Mouse (Mus musculus): Measurements from ENCODE around the gene Rhd. TPM values are rescaled to one million over a fixed set of nuclear protein-coding genes. Genes with fewer than 3 reads are reported as not detected.
"Not testable (repeated sequence)": the region's sequence is repeated elsewhere in the genome, so short reads cannot be mapped to it uniquely, and the experiment has no call there.

Gene Rhd
- 5.4 and 8.9 TPM in 2 replicates for polyA plus RNA-seq (2015; fragmentation: Nextera tagmentation; extraction: Ambion mirVana)

GRCm38 (mm10) chr4:134863937-134864729 lies at the start of gene Rhd:
Gene Rhd, plus strand, starts transcription at chr4:134864536.
- Histone ChIP-seq H3K4me1 (replicated peaks) (peaks cover 6% of the 10 kb centered on the region), H3K4me3 (no peak within 1 kb of the TSS), H3K36me3 (no peaks in the 10 kb centered on the region), H3K9ac (no peak within 1 kb of the TSS), H3K4me2 (no peak within 1 kb of the TSS), H3K27ac (no peak within 1 kb of the TSS), H3K9me3 (replicated peaks) (no peaks in the 10 kb centered on the region), H3K27me3 (peaks cover 10% of the 10 kb centered on the region)
- 41% methylated on average over 14 of the region's 14 CpGs for WGBS
- ATAC-seq (replicated peaks; ENCODE audit: insufficient number of reproducible peaks, insufficient read depth, low FRiP score, low read depth) = 0 out of 2 replicates have a peak, but pooled peaks have one; percentile 22

GRCm38 (mm10) chr4:134817706-134818105 lies 46.6 kb upstream of the Rhd start:
- no peaks in the 10 kb centered on the region for H3K36me3 ChIP-seq
- H3K4me1 ChIP-seq (replicated peaks) = peaks cover 17% of the 10 kb centered on the region
- WGBS = 77% methylated on average over 4 of the region's 4 CpGs
- H3K4me2 ChIP-seq = no peak overlapping the region
- H3K27me3 ChIP-seq = no peaks in the 10 kb centered on the region
- H3K9ac ChIP-seq = no peak overlapping the region
- H3K27ac ChIP-seq = no peak overlapping the region
- H3K9me3 ChIP-seq (replicated peaks) = no peaks in the 10 kb centered on the region
- ATAC-seq (replicated peaks; ENCODE audit: insufficient number of reproducible peaks, insufficient read depth, low FRiP score, low read depth) = no peak
- H3K4me3 ChIP-seq = no peak overlapping the region

GRCm38 (mm10) chr4:134821061-134821460 lies 43.3 kb upstream of the Rhd start:
- peaks cover 6% of the 10 kb centered on the region for H3K36me3 ChIP-seq
- no peak overlapping the region for H3K9ac ChIP-seq
- H3K27ac ChIP-seq = no peak overlapping the region
- no peaks in the 10 kb centered on the region for H3K27me3 ChIP-seq
- ATAC-seq (replicated peaks; ENCODE audit: insufficient number of reproducible peaks, insufficient read depth, low FRiP score, low read depth) = no peak
- peaks cover 6% of the 10 kb centered on the region for H3K4me1 ChIP-seq (replicated peaks)
- no peak overlapping the region for H3K4me2 ChIP-seq
- no peak overlapping the region for H3K4me3 ChIP-seq
- H3K9me3 ChIP-seq (replicated peaks) = no peaks in the 10 kb centered on the region
- 61% methylated on average over 1 of the region's 1 CpGs for WGBS

GRCm38 (mm10) chr4:134823560-134823959 lies 40.8 kb upstream of the Rhd start:
- Histone ChIP-seq H3K9me3 (replicated peaks) (no peaks in the 10 kb centered on the region), H3K4me1 (replicated peaks) (peaks cover 6% of the 10 kb centered on the region), H3K36me3 (peaks cover 23% of the 10 kb centered on the region), H3K9ac (no peak overlapping the region), H3K27me3 (no peaks in the 10 kb centered on the region), H3K4me3 (no peak overlapping the region), H3K27ac (no peak overlapping the region), H3K4me2 (no peak overlapping the region)
- ATAC-seq (replicated peaks; ENCODE audit: insufficient number of reproducible peaks, insufficient read depth, low FRiP score, low read depth) = no peak
- 73% methylated on average over 2 of the region's 2 CpGs for WGBS

GRCm38 (mm10) chr4:134825864-134826263 lies 38.5 kb upstream of the Rhd start:
- not testable (repeated sequence) for H3K4me1 ChIP-seq (replicated peaks); H3K9me3 ChIP-seq (replicated peaks); ATAC-seq (replicated peaks; ENCODE audit: insufficient number of reproducible peaks, insufficient read depth, low FRiP score, low read depth); H3K27me3 ChIP-seq; H3K27ac ChIP-seq; H3K4me3 ChIP-seq; H3K4me2 ChIP-seq; H3K9ac ChIP-seq
- WGBS = 95% methylated on average over 11 of the region's 11 CpGs
- H3K36me3 ChIP-seq = peaks cover 33% of the 10 kb centered on the region

GRCm38 (mm10) chr4:134826348-134826747 lies 38.0 kb upstream of the Rhd start:
- H3K9ac ChIP-seq = no peak overlapping the region
- H3K4me1 ChIP-seq (replicated peaks) = peaks cover 5% of the 10 kb centered on the region
- no peak overlapping the region for H3K4me3 ChIP-seq
- H3K27ac ChIP-seq = no peak overlapping the region
- no peak for ATAC-seq (replicated peaks; ENCODE audit: insufficient number of reproducible peaks, insufficient read depth, low FRiP score, low read depth)
- no peaks in the 10 kb centered on the region for H3K9me3 ChIP-seq (replicated peaks)
- H3K36me3 ChIP-seq = peaks cover 38% of the 10 kb centered on the region
- H3K4me2 ChIP-seq = no peak overlapping the region
- H3K27me3 ChIP-seq = no peaks in the 10 kb centered on the region

- ATAC-seq (replicated peaks; ENCODE audit: insufficient number of reproducible peaks, insufficient read depth, low FRiP score, low read depth) = no peak
- no peaks in the 10 kb centered on the region for H3K9me3 ChIP-seq (replicated peaks)
- no peak overlapping the region for H3K9ac ChIP-seq
- no peak overlapping the region for H3K4me2 ChIP-seq
- H3K27ac ChIP-seq = no peak overlapping the region
- 84% methylated on average over 11 of the region's 11 CpGs for WGBS
- H3K27me3 ChIP-seq = no peaks in the 10 kb centered on the region
- H3K4me3 ChIP-seq = no peak overlapping the region
- peaks cover 44% of the 10 kb centered on the region for H3K36me3 ChIP-seq
- no peaks in the 10 kb centered on the region for H3K4me1 ChIP-seq (replicated peaks)
Observed at GRCm38 (mm10) chr4:134827806-134828205, 36.5 kb upstream of the Rhd start.

- Histone ChIP-seq H3K9ac (no peak overlapping the region), H3K36me3 (peaks cover 47% of the 10 kb centered on the region), H3K27me3 (no peaks in the 10 kb centered on the region), H3K9me3 (replicated peaks) (no peaks in the 10 kb centered on the region), H3K27ac (no peak overlapping the region), H3K4me1 (replicated peaks) (no peaks in the 10 kb centered on the region), H3K4me2 (no peak overlapping the region), H3K4me3 (no peak overlapping the region)
- WGBS = 85% methylated on average over 3 of the region's 3 CpGs
- ATAC-seq (replicated peaks; ENCODE audit: insufficient number of reproducible peaks, insufficient read depth, low FRiP score, low read depth) = no peak
Observed at GRCm38 (mm10) chr4:134831934-134832333, 32.4 kb upstream of the Rhd start.

GRCm38 (mm10) chr4:134835486-134835885 lies 28.9 kb upstream of the Rhd start:
- WGBS = 84% methylated on average over 4 of the region's 4 CpGs
- Histone ChIP-seq H3K4me3 (no peak overlapping the region), H3K4me1 (replicated peaks) (0 out of 2 replicates have a peak, but pooled peaks cover 3% of the 10 kb centered on the region), H3K9me3 (replicated peaks) (no peaks in the 10 kb centered on the region), H3K36me3 (peaks cover 32% of the 10 kb centered on the region), H3K27me3 (no peaks in the 10 kb centered on the region), H3K9ac (no peak overlapping the region), H3K4me2 (no peak overlapping the region), H3K27ac (no peak overlapping the region)
- no peak for ATAC-seq (replicated peaks; ENCODE audit: insufficient number of reproducible peaks, insufficient read depth, low FRiP score, low read depth)

- H3K4me1 ChIP-seq (replicated peaks) = 0 out of 2 replicates have a peak, but pooled peaks cover 3% of the 10 kb centered on the region
- ATAC-seq (replicated peaks; ENCODE audit: insufficient number of reproducible peaks, insufficient read depth, low FRiP score, low read depth) = no peak
- WGBS = 61% methylated on average over 1 of the region's 1 CpGs
- H3K9ac ChIP-seq = no peak overlapping the region
- H3K9me3 ChIP-seq (replicated peaks) = no peaks in the 10 kb centered on the region
- H3K27ac ChIP-seq = no peak overlapping the region
- peaks cover 12% of the 10 kb centered on the region; the same call in 1 of the 2 replicates for H3K36me3 ChIP-seq
- H3K4me3 ChIP-seq = no peak overlapping the region
- H3K27me3 ChIP-seq = no peaks in the 10 kb centered on the region
- H3K4me2 ChIP-seq = no peak overlapping the region
Observed at GRCm38 (mm10) chr4:134838221-134838620, 26.1 kb upstream of the Rhd start.

GRCm38 (mm10) chr4:134838706-134839105 lies 25.6 kb upstream of the Rhd start:
- WGBS = 90% methylated on average over 3 of the region's 3 CpGs
- ATAC-seq (replicated peaks; ENCODE audit: insufficient number of reproducible peaks, insufficient read depth, low FRiP score, low read depth); H3K4me2 ChIP-seq; H3K27ac ChIP-seq; H3K27me3 ChIP-seq; H3K9me3 ChIP-seq (replicated peaks); H3K4me3 ChIP-seq; H3K9ac ChIP-seq; H3K4me1 ChIP-seq (replicated peaks): not testable (repeated sequence)
- peaks cover 12% of the 10 kb centered on the region; the same call in 1 of the 2 replicates for H3K36me3 ChIP-seq

GRCm38 (mm10) chr4:134840231-134840630 lies 24.1 kb upstream of the Rhd start:
- no peak for ATAC-seq (replicated peaks; ENCODE audit: insufficient number of reproducible peaks, insufficient read depth, low FRiP score, low read depth)
- Histone ChIP-seq H3K27ac (no peak overlapping the region), H3K4me2 (no peak overlapping the region), H3K9me3 (replicated peaks) (no peaks in the 10 kb centered on the region), H3K27me3 (no peaks in the 10 kb centered on the region), H3K9ac (no peak overlapping the region), H3K4me1 (replicated peaks) (peaks cover 5% of the 10 kb centered on the region), H3K4me3 (no peak overlapping the region), H3K36me3 (peaks cover 12% of the 10 kb centered on the region; the same call in 1 of the 2 replicates)
- 80% methylated on average over 1 of the region's 1 CpGs for whole genome bisulfite sequencing
